Mouse (Mus musculus) embryonic facial prominence, embryonic 13.5 days (tissue): ENCODE measurements at regions not wholly inside any gene's neighbourhood (a gene's known extent, or its start where the extent isn't known, plus 50 kb on each side); places are given as distances from the start of the nearest gene placed in this dataset.

Source experiments
- ATAC-seq: fragments of 200-750 bp; cut with Nextera tagmentation; 2 replicates; pipeline ENCODE4 v1.8.0; 2017; ENCODE audit warnings: low read depth; ENCODE audit not compliant: insufficient number of reproducible peaks, insufficient read depth, low FRiP score, low TSS enrichment
- H3K27ac ChIP-seq: fragments of 300-500 bp; sonication (generic); 2 replicates; pipeline ENCODE4 v1.5.1; 2015; ENCODE audit warnings: moderate library complexity, mild to moderate bottlenecking, inconsistent platforms
- H3K27me3 ChIP-seq: fragments of 300-500 bp; sonication (generic); 2 replicates; pipeline ENCODE4 v1.6.1; 2015; ENCODE audit warnings: mild to moderate bottlenecking, inconsistent platforms
- H3K36me3 ChIP-seq: fragments of 300-500 bp; sonication (generic); 2 replicates; pipeline ENCODE4 v1.6.1; 2015; ENCODE audit warnings: mild to moderate bottlenecking, inconsistent platforms
- H3K4me1 ChIP-seq: fragments of 300-500 bp; sonication (generic); 2 replicates; pipeline ENCODE4 v1.6.1; 2015; ENCODE audit warnings: inconsistent platforms
- H3K4me2 ChIP-seq: fragments of 300-500 bp; sonication (generic); 2 replicates; pipeline ENCODE4 v1.6.1; 2015; ENCODE audit warnings: moderate library complexity, mild to moderate bottlenecking, inconsistent platforms
- H3K4me3 ChIP-seq: fragments of 300-500 bp; sonication (generic); 2 replicates; pipeline ENCODE4 v1.5.1; 2015; ENCODE audit warnings: mild to moderate bottlenecking, inconsistent platforms
- H3K9ac ChIP-seq: fragments of 300-500 bp; sonication (generic); 2 replicates; pipeline ENCODE4 v1.6.1; 2015; ENCODE audit warnings: mild to moderate bottlenecking, inconsistent platforms
- H3K9me3 ChIP-seq: fragments of 300-500 bp; sonication (generic); 2 replicates; pipeline ENCODE4 v1.6.1; 2016; ENCODE audit warnings: inconsistent platforms
- WGBS: fragments of 180-500 bp; shearing (Covaris S2); methylation state at CpG from one replicate; pipeline ENCODE4 v1.1.7; 2015; ENCODE audit warnings: mixed read lengths; 5-methylcytosine and 5-hydroxymethylcytosine counted together

GRCm38 (mm10) chr2:133141341-133142035 lies 195.8 kb upstream of the Fermt1 start:
- no peak overlapping the region for H3K4me3 ChIP-seq
- no peak overlapping the region for H3K27ac ChIP-seq
- no peak for ATAC-seq
- H3K36me3 ChIP-seq = no peaks in the 10 kb centered on the region
- WGBS = 60% methylated on average over 6 of the region's 6 CpGs
- H3K4me1 ChIP-seq = no peaks in the 10 kb centered on the region
- no peaks in the 10 kb centered on the region for H3K9me3 ChIP-seq
- no peaks in the 10 kb centered on the region for H3K27me3 ChIP-seq
- H3K9ac ChIP-seq = no peak overlapping the region
- H3K4me2 ChIP-seq = no peak overlapping the region

GRCm38 (mm10) chr2:133152461-133152860 lies 206.8 kb upstream of the Fermt1 start:
- Histone ChIP-seq H3K27me3 (no peaks in the 10 kb centered on the region), H3K36me3 (no peaks in the 10 kb centered on the region), H3K9me3 (no peaks in the 10 kb centered on the region), H3K4me3 (no peak overlapping the region), H3K4me1 (no peaks in the 10 kb centered on the region), H3K4me2 (no peak overlapping the region), H3K27ac (no peak overlapping the region), H3K9ac (no peak overlapping the region)
- 73% methylated on average over 1 of the region's 1 CpGs for WGBS
- ATAC-seq = no peak

GRCm38 (mm10) chr2:133156537-133156936 lies 210.8 kb upstream of the Fermt1 start:
- ATAC-seq = no peak
- 46% methylated on average over 3 of the region's 3 CpGs for WGBS
- Histone ChIP-seq H3K9ac (no peak overlapping the region), H3K4me1 (no peaks in the 10 kb centered on the region), H3K4me2 (no peak overlapping the region), H3K9me3 (no peaks in the 10 kb centered on the region), H3K27ac (no peak overlapping the region), H3K4me3 (no peak overlapping the region), H3K27me3 (no peaks in the 10 kb centered on the region), H3K36me3 (no peaks in the 10 kb centered on the region)

GRCm38 (mm10) chr2:133158206-133158605 lies 212.5 kb upstream of the Fermt1 start:
- 44% methylated on average over 8 of the region's 8 CpGs for WGBS

GRCm38 (mm10) chr2:133159398-133159797 lies 213.7 kb upstream of the Fermt1 start:
- no peaks in the 10 kb centered on the region for H3K36me3 ChIP-seq
- no peaks in the 10 kb centered on the region for H3K4me1 ChIP-seq
- H3K4me2 ChIP-seq = no peak overlapping the region
- H3K4me3 ChIP-seq = no peak overlapping the region
- no peaks in the 10 kb centered on the region for H3K9me3 ChIP-seq
- WGBS = 31% methylated on average over 2 of the region's 2 CpGs
- H3K27ac ChIP-seq = no peak overlapping the region
- no peak overlapping the region for H3K9ac ChIP-seq
- no peak for ATAC-seq
- no peaks in the 10 kb centered on the region for H3K27me3 ChIP-seq

More at GRCm38 (mm10) chr2:133158206-133158605, 212.5 kb upstream of the Fermt1 start:
- Histone ChIP-seq H3K36me3 (no peaks in the 10 kb centered on the region), H3K4me2 (no peak overlapping the region), H3K9ac (no peak overlapping the region), H3K4me1 (no peaks in the 10 kb centered on the region), H3K9me3 (no peaks in the 10 kb centered on the region), H3K27ac (no peak overlapping the region), H3K4me3 (no peak overlapping the region), H3K27me3 (no peaks in the 10 kb centered on the region)
- no peak for ATAC-seq

- WGBS = 73% methylated on average over 3 of the region's 3 CpGs
Measured at GRCm38 (mm10) chr2:133176411-133176810, 230.7 kb upstream of the Fermt1 start.

GRCm38 (mm10) chr2:133181216-133181615 lies 235.5 kb upstream of the Fermt1 start:
- H3K9me3 ChIP-seq = no peaks in the 10 kb centered on the region
- H3K4me1 ChIP-seq = no peaks in the 10 kb centered on the region
- no peak overlapping the region for H3K4me2 ChIP-seq
- H3K9ac ChIP-seq = no peak overlapping the region
- H3K27ac ChIP-seq = no peak overlapping the region
- no peak for ATAC-seq
- no peak overlapping the region for H3K4me3 ChIP-seq
- 92% methylated on average over 1 of the region's 1 CpGs for WGBS
- no peaks in the 10 kb centered on the region for H3K27me3 ChIP-seq
- no peaks in the 10 kb centered on the region for H3K36me3 ChIP-seq

More at GRCm38 (mm10) chr2:133176411-133176810, 230.7 kb upstream of the Fermt1 start:
- H3K4me1 ChIP-seq = no peaks in the 10 kb centered on the region
- no peak overlapping the region for H3K4me3 ChIP-seq
- ATAC-seq = no peak
- no peak overlapping the region for H3K9ac ChIP-seq
- no peaks in the 10 kb centered on the region for H3K9me3 ChIP-seq
- no peaks in the 10 kb centered on the region for H3K27me3 ChIP-seq
- no peak overlapping the region for H3K4me2 ChIP-seq
- no peak overlapping the region for H3K27ac ChIP-seq
- no peaks in the 10 kb centered on the region for H3K36me3 ChIP-seq

- Histone ChIP-seq H3K9me3 (no peaks in the 10 kb centered on the region), H3K4me2 (no peak overlapping the region), H3K27me3 (no peaks in the 10 kb centered on the region), H3K9ac (no peak overlapping the region), H3K4me1 (no peaks in the 10 kb centered on the region), H3K27ac (no peak overlapping the region), H3K4me3 (no peak overlapping the region), H3K36me3 (no peaks in the 10 kb centered on the region)
- no peak for ATAC-seq
- WGBS = 82% methylated on average over 4 of the region's 4 CpGs
Measured at GRCm38 (mm10) chr2:133182920-133183319, 237.2 kb upstream of the Fermt1 start.

GRCm38 (mm10) chr2:133204295-133204866 lies 258.7 kb upstream of the Fermt1 start:
- 46% methylated on average over 5 of the region's 5 CpGs for WGBS
- H3K27me3 ChIP-seq = no peaks in the 10 kb centered on the region
- no peak for ATAC-seq
- 0 out of 2 replicates have a peak, but pooled peaks cover 3% of the 10 kb centered on the region for H3K9me3 ChIP-seq
- H3K9ac ChIP-seq = no peak overlapping the region
- no peak overlapping the region for H3K4me2 ChIP-seq
- H3K4me3 ChIP-seq = no peak overlapping the region
- H3K36me3 ChIP-seq = no peaks in the 10 kb centered on the region
- H3K4me1 ChIP-seq = peaks cover 9% of the 10 kb centered on the region; the same call in 1 of the 2 replicates
- H3K27ac ChIP-seq = no peak overlapping the region

GRCm38 (mm10) chr2:133208498-133208897 lies 262.8 kb upstream of the Fermt1 start:
- no peak overlapping the region for H3K4me3 ChIP-seq
- no peaks in the 10 kb centered on the region for H3K9me3 ChIP-seq
- WGBS = 31% methylated on average over 4 of the region's 4 CpGs
- ATAC-seq = no peak
- H3K4me1 ChIP-seq = peaks cover 9% of the 10 kb centered on the region; the same call in 1 of the 2 replicates
- H3K9ac ChIP-seq = no peak overlapping the region
- no peaks in the 10 kb centered on the region for H3K36me3 ChIP-seq
- no peak overlapping the region for H3K4me2 ChIP-seq
- H3K27me3 ChIP-seq = no peaks in the 10 kb centered on the region
- H3K27ac ChIP-seq = no peak overlapping the region

GRCm38 (mm10) chr2:133221762-133222556 lies 276.3 kb upstream of the Fermt1 start:
- Histone ChIP-seq H3K9ac (no peak overlapping the region), H3K27me3 (no peaks in the 10 kb centered on the region), H3K4me3 (no peak overlapping the region), H3K9me3 (no peaks in the 10 kb centered on the region), H3K36me3 (no peaks in the 10 kb centered on the region), H3K27ac (no peak overlapping the region), H3K4me2 (no peak overlapping the region), H3K4me1 (no peaks in the 10 kb centered on the region)
- no peak for ATAC-seq
- 54% methylated on average over 4 of the region's 4 CpGs for WGBS
